Mouse (Mus musculus) G1E (cell line): ENCODE data around the gene Sema4a.

Source experiments
- CTCF ChIP-seq: IDR thresholded peaks from 2 replicates; pipeline ENCODE4 v1.5.1; 2012; ENCODE audit warnings: low read depth, low read length, inconsistent platforms, mixed read lengths
- GATA1 ChIP-seq: IDR thresholded peaks from 2 replicates; pipeline ENCODE4 v1.6.1; 2012; ENCODE audit warnings: borderline replicate concordance, low read length, inconsistent platforms, mixed read lengths
- GATA2 ChIP-seq: IDR thresholded peaks from 2 replicates; pipeline ENCODE4 v1.6.1; 2012; ENCODE audit warnings: low read depth, low read length, inconsistent platforms, borderline replicate concordance
- POLR2AphosphoS5 ChIP-seq: IDR thresholded peaks from 2 replicates; pipeline ENCODE4 v1.6.1; 2012; ENCODE audit warnings: low read depth, low read length, inconsistent platforms; ENCODE audit not compliant: insufficient replicate concordance
- TAL1 ChIP-seq: conservative IDR thresholded peaks from 2 replicates; pipeline ENCODE4 v1.6.1; 2012; ENCODE audit warnings: low read depth, low read length, inconsistent platforms, mixed read lengths

GRCm38 (mm10) chr3:88436395-88437201, 24.4 kb downstream of the Sema4a start:
- TF ChIP-seq POLR2AphosphoS5 (no peak), CTCF (no peak), GATA1 (no peak), TAL1 (no peak), GATA2 (no peak)
